Mouse (Mus musculus): ENCODE results near the gene Zfp53. TPM values are rescaled to one million over a fixed set of nuclear protein-coding genes. Genes with fewer than 3 reads are reported as not detected.
"Not testable (repeated sequence)": the region's sequence is repeated elsewhere in the genome, so short reads cannot be mapped to it uniquely, and the experiment has no call there.

Zfp53 gene
- polyA plus RNA-seq, 1 experiment from 2014 or later = 9.7 TPM

- 24% methylated on average over 14 of the region's 14 CpGs for WGBS
- Histone ChIP-seq H3K4me3 (ENCODE audit: low read depth, low read length) (no peak overlapping the region), H3K9ac (no peak overlapping the region), H3K36me3 (ENCODE audit: insufficient read depth) (no peaks in the 10 kb centered on the region), H3K27ac (ENCODE audit: low read depth) (peak overlapping the region; percentile 81), H3K9me3 (ENCODE audit: low read depth, low read length) (no peaks in the 10 kb centered on the region), H3K4me1 (ENCODE audit: insufficient read depth) (0 out of 2 replicates have a peak, but pooled peaks cover 6% of the 10 kb centered on the region), H3K27me3 (ENCODE audit: insufficient read depth, low read length) (no peaks in the 10 kb centered on the region), H3K4me2 (peak overlapping the region; percentile 30; the same call in 1 of the 2 replicates)
- peak; percentile 73 for DNase-seq
- peak; percentile 93 for ATAC-seq (ENCODE audit: insufficient read depth)
- peak; percentile 45 for TF ChIP-seq CTCF (IDR thresholded peaks at IDR 0.05; ENCODE audit: low read depth)
Observed at GRCm38 (mm10) chr17:21473362-21474190, 15.2 kb upstream of the Zfp53 start.

DNA sequence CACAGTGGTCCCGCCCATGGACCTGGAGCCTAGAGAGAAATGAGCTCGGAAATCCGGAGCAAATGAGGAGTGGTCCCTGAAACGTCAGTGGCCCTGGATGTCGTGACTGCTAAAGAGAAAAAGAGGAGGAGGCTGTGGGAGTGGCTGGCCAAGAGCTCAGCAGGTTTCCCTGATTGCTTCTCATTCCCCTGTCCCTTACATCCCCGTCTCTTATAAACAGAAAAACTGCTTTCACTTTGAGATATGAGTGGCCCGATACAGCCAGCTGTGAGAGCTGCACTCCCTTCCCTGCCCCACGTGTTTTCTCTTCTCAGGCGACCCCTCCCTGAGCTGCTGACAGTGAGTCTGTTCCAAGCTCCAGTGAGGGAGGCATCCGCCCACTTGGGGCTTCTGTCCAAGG, 14.1 kb upstream of the Zfp53 start:
- not testable (repeated sequence) for DNase-seq

GRCm38 (mm10) chr17:21475290-21475689, 13.5 kb upstream of the Zfp53 start:
- ATAC-seq (ENCODE audit: insufficient read depth) = not testable (repeated sequence)
- WGBS = 69% methylated on average over 1 of the region's 1 CpGs

More for the DNA sequence above, 14.1 kb upstream of the Zfp53 start:
- H3K4me3 ChIP-seq (ENCODE audit: low read depth, low read length); H3K36me3 ChIP-seq (ENCODE audit: insufficient read depth); H3K27ac ChIP-seq (ENCODE audit: low read depth); H3K27me3 ChIP-seq (ENCODE audit: insufficient read depth, low read length); H3K9ac ChIP-seq; ATAC-seq (ENCODE audit: insufficient read depth); H3K9me3 ChIP-seq (ENCODE audit: low read depth, low read length); H3K4me1 ChIP-seq (ENCODE audit: insufficient read depth): not testable (repeated sequence)
- WGBS = 3% methylated on average over 9 of the region's 10 CpGs
- peak overlapping the region; percentile 25; the same call in 1 of the 2 replicates for H3K4me2 ChIP-seq

DNA sequence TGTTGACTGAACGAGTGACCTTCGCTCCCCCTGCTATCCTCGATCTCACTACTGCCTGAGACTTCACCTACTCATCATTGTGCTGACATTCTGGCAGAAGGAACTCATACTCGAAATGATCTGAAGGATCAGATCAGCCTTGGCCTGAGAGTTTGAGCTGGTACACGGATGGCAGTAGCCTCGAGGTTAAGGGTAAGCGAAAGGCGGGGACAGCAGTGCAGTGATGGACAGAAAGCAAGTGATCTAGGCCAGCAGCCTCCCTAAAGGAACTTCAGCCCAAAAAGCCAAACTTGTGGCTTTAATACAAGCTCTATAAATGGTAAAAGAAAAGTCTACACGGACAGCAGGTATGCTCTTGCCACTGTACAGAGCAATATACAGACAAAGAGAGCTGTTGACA, 12.4 kb upstream of the Zfp53 start:
- not testable (repeated sequence) for ATAC-seq (ENCODE audit: insufficient read depth); H3K9me3 ChIP-seq (ENCODE audit: low read depth, low read length)

More at GRCm38 (mm10) chr17:21475290-21475689, 13.5 kb upstream of the Zfp53 start:
- not testable (repeated sequence) for H3K9me3 ChIP-seq (ENCODE audit: low read depth, low read length); H3K27me3 ChIP-seq (ENCODE audit: insufficient read depth, low read length); DNase-seq; H3K9ac ChIP-seq; H3K27ac ChIP-seq (ENCODE audit: low read depth); H3K36me3 ChIP-seq (ENCODE audit: insufficient read depth); H3K4me2 ChIP-seq; H3K4me3 ChIP-seq (ENCODE audit: low read depth, low read length); H3K4me1 ChIP-seq (ENCODE audit: insufficient read depth)

DNA sequence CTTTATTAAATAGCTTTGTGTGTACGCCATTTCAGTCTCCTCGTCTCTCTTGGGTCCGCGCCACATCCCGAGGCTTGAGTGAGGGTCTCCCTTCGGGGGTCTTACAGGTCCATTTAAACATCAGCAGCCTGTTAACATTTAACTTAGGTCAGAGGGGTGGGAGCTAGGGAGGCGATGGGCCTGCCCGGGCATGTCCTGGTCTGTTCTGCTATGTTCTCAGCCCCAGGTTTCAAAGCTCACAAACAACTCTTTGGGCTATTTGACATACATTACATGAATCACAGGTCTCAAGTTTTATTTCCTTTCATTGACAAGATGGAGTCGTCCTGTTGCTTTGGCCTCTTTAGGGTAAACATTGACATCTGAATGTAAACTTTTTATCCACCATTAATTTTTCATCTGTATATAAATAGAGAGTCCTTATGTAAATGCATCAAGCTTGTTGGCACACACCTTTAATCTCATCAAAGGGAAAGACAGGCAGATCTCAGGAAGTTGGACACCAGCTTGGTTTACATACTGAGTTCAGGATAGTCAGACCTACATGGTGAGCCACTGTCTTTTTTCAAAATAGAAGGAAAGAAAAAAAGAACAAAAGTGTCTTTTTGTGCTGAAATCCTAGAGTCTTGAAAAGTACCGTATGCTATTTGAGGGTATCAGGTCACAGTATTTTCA, 10.6 kb upstream of the Zfp53 start:
- not testable (repeated sequence) for H3K4me3 ChIP-seq (ENCODE audit: low read depth, low read length); H3K27ac ChIP-seq (ENCODE audit: low read depth); H3K27me3 ChIP-seq (ENCODE audit: insufficient read depth, low read length); H3K4me1 ChIP-seq (ENCODE audit: insufficient read depth); H3K4me2 ChIP-seq; H3K9me3 ChIP-seq (ENCODE audit: low read depth, low read length); H3K36me3 ChIP-seq (ENCODE audit: insufficient read depth); H3K9ac ChIP-seq
- DNase-seq (peak; percentile 3), ATAC-seq (ENCODE audit: insufficient read depth) (peak; percentile 67; the same call in 1 of the 2 replicates)
- WGBS = 62% methylated on average over 9 of the region's 10 CpGs

More for the DNA sequence above, 12.4 kb upstream of the Zfp53 start:
- H3K4me2 ChIP-seq; H3K9ac ChIP-seq; H3K36me3 ChIP-seq (ENCODE audit: insufficient read depth); H3K27me3 ChIP-seq (ENCODE audit: insufficient read depth, low read length); H3K27ac ChIP-seq (ENCODE audit: low read depth); H3K4me3 ChIP-seq (ENCODE audit: low read depth, low read length); DNase-seq; H3K4me1 ChIP-seq (ENCODE audit: insufficient read depth): not testable (repeated sequence)
- 61% methylated on average over 4 of the region's 9 CpGs for WGBS

DNA sequence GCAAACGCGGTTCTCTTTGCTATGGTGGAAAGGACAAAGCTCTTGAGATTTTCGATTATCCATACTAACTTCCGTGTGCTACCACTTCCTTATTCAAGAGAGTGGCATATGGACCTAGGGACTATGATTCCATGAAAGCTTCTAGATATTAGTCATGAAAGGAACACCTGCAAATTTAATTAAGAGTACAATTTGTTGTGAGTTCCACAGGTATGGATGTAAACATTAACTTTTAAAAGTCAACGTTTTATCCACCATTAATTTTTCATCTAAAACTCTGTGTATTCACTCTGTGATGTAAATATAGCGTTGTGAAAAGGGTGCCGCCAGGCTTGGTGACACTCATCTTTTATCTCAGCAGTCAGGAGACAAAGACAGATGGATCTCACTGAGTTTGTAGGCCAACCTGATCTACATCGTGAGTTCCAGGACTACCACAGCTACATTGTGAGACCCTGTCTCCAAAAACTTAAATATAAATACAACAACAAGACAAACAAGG, 753 bp downstream of the Zfp53 start:
- no peak overlapping the region for H3K27ac ChIP-seq (ENCODE audit: low read depth)

GRCm38 (mm10) chr17:21501365-21501764, 12.6 kb downstream of the Zfp53 start:
- DNase-seq (no peak), ATAC-seq (ENCODE audit: insufficient read depth) (no peak)
- peaks cover 15% of the 10 kb centered on the region for H3K36me3 ChIP-seq (ENCODE audit: insufficient read depth)
- H3K9ac ChIP-seq = no peak overlapping the region
- H3K27ac ChIP-seq (ENCODE audit: low read depth) = no peak overlapping the region
- H3K9me3 ChIP-seq (ENCODE audit: low read depth, low read length) = no peaks in the 10 kb centered on the region
- 84% methylated on average over 1 of the region's 1 CpGs for WGBS
- no peaks in the 10 kb centered on the region for H3K4me1 ChIP-seq (ENCODE audit: insufficient read depth)
- TF ChIP-seq CTCF (IDR thresholded peaks at IDR 0.05; ENCODE audit: low read depth) = no peak
- no peak overlapping the region for H3K4me3 ChIP-seq (ENCODE audit: low read depth, low read length)
- H3K4me2 ChIP-seq = no peak overlapping the region
- H3K27me3 ChIP-seq (ENCODE audit: insufficient read depth, low read length) = no peaks in the 10 kb centered on the region

More for the DNA sequence above, 753 bp downstream of the Zfp53 start:
- Histone ChIP-seq H3K9me3 (ENCODE audit: low read depth, low read length) (no peaks in the 10 kb centered on the region), H3K4me1 (ENCODE audit: insufficient read depth) (no peaks in the 10 kb centered on the region), H3K27me3 (ENCODE audit: insufficient read depth, low read length) (no peaks in the 10 kb centered on the region), H3K9ac (peak overlapping the region; percentile 65), H3K4me3 (ENCODE audit: low read depth, low read length) (peak overlapping the region; percentile 65), H3K4me2 (peak overlapping the region; percentile 56), H3K36me3 (ENCODE audit: insufficient read depth) (no peaks in the 10 kb centered on the region)
- ATAC-seq (ENCODE audit: insufficient read depth) = peak; percentile 5; the same call in 1 of the 2 replicates
- DNase-seq = peak; percentile 6
- 5% methylated on average over 8 of the region's 8 CpGs for WGBS
- no peak for TF ChIP-seq CTCF (IDR thresholded peaks at IDR 0.05; ENCODE audit: low read depth)
